Mouse (Mus musculus) bone marrow macrophage, adult 2 months (primary cell): ENCODE measurements around the gene Ddx19b.

Experiments
- CTCF ChIP-seq: IDR thresholded peaks from 2 replicates; pipeline ENCODE4 v1.5.1; 2012; ENCODE audit warnings: low read depth, mild to moderate bottlenecking, low read length, moderate library complexity
- POLR2A ChIP-seq: IDR thresholded peaks from 2 replicates; pipeline ENCODE4 v1.6.1; 2012; ENCODE audit warnings: mild to moderate bottlenecking, low read depth, low read length, borderline replicate concordance

DNA sequence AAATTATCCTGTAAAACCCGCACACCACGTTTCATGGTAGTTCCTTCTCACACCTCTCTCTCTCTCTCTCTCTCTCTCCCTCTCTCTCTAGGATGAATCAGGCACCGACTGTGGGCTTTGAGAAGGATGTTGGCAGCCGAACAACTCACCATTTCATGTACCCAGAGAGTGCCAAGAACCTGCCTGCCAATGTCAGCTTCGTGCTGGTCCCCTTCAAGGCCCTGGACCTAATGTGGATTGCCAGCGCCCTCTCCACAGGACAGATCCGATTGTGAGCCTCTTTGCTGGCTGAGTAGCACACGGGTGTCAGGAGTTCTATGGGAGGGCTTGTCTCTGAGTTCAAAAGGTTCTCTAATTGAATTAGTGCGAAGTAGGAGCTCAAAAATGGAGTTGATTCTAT lies 64.2 kb downstream of the Ddx19b start:
- TF ChIP-seq POLR2A (no peak), CTCF (no peak)
